Comparison of ENCODE assay signal across 36 mouse cellular contexts in the genomic region with DNA sequence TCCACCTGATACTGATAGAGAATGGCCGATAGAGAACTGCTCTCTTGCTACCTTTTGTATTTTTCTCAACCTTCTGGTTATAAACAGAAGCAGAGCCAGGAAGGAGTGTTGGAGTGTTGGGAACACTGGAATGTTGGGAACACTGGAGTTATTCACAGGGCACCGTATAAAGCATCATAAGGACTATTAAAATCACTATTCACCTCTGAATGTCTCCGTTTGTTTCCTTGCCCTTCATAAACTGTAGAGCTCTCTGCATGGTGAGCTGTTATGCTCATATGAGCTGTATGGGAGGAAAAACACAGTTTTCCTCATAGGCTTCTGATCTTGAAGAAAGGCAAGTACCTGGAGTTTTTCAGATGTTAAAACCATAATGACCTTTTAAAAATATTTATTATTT.
"Had no signal": no experiment of that assay in that cellular context is flagged by ENCODE, and none has a peak within 500 bp of the region (broad histone marks: within the 10 kb centered on the region; RNA-seq: fewer than 3 reads in every experiment).

No protein-coding gene starts in this region.

- DNase-seq: heart, adult 2 months; heart, postnatal 10 days; heart, postnatal 14 days; heart, postnatal 36 days; heart, postnatal 4 days; kidney, adult 11 months; kidney, adult 18-20 months; kidney, adult 2 months; kidney, adult 8-10 months; kidney, adult 9 months; kidney, postnatal 10 days; kidney, postnatal 14 days; kidney, postnatal 25 days; kidney, postnatal 36 days; kidney, postnatal 4 days; layer of hippocampus, adult 9-11 months; layer of hippocampus, postnatal 36 days had no signal

- H3K27ac ChIP-seq: heart, adult 2 months; heart, embryonic 10.5 days; heart, embryonic 13.5 days; heart, embryonic 15.5 days; hindbrain, embryonic 10.5 days; hindbrain, embryonic 12.5 days; hindbrain, embryonic 15.5 days; hindbrain, postnatal 0 days; intestine, embryonic 15.5 days; kidney, embryonic 15.5 days; kidney, postnatal 0 days; layer of hippocampus, adult 2 months had no signal

- H3K9ac ChIP-seq: heart, embryonic 12.5 days; heart, embryonic 13.5 days; heart, embryonic 15.5 days; hindbrain, embryonic 12.5 days; hindbrain, embryonic 13.5 days; hindbrain, embryonic 14.5 days; hindbrain, embryonic 15.5 days; intestine, embryonic 15.5 days; kidney, embryonic 15.5 days had no signal

- H3K36me3 ChIP-seq: heart, embryonic 10.5 days; heart, embryonic 12.5 days; heart, embryonic 13.5 days; heart, embryonic 15.5 days; hindbrain, embryonic 10.5 days; hindbrain, embryonic 12.5 days; hindbrain, embryonic 13.5 days; hindbrain, embryonic 15.5 days; intestine, embryonic 15.5 days; kidney, embryonic 15.5 days had no signal

- H3K4me1 ChIP-seq: heart, embryonic 10.5 days; hindbrain, embryonic 15.5 days; intestine, embryonic 15.5 days; kidney, embryonic 15.5 days had no signal

- H3K27me3 ChIP-seq: heart, embryonic 12.5 days; heart, embryonic 13.5 days; heart, embryonic 15.5 days; hindbrain, embryonic 12.5 days; hindbrain, embryonic 13.5 days; hindbrain, embryonic 15.5 days; intestine, embryonic 15.5 days; kidney, embryonic 15.5 days had no signal

- H3K4me2 ChIP-seq: heart, embryonic 11.5 days; heart, embryonic 12.5 days; heart, embryonic 13.5 days; heart, embryonic 15.5 days; hindbrain, embryonic 12.5 days; hindbrain, embryonic 13.5 days; hindbrain, embryonic 14.5 days; hindbrain, embryonic 15.5 days; intestine, embryonic 15.5 days; kidney, embryonic 15.5 days had no signal

- ATAC-seq: hindbrain, embryonic 16.5 days; hindbrain, postnatal 0 days; inflammation-experienced regulatory T-cells, adult 6 months; intestine, embryonic 15.5 days; intestine, embryonic 16.5 days; intestine, postnatal 0 days had no signal

- H3K9me3 ChIP-seq: heart, embryonic 10.5 days; heart, embryonic 13.5 days; heart, embryonic 15.5 days; hindbrain, embryonic 10.5 days; hindbrain, embryonic 12.5 days; hindbrain, embryonic 15.5 days; intestine, embryonic 15.5 days; kidney, embryonic 15.5 days had no signal

- H3K4me3 ChIP-seq: heart, adult 2 months; heart, embryonic 10.5 days; heart, embryonic 12.5 days; heart, embryonic 13.5 days; heart, embryonic 15.5 days; hindbrain, embryonic 10.5 days; hindbrain, embryonic 12.5 days; hindbrain, embryonic 13.5 days; hindbrain, embryonic 15.5 days; intestine, embryonic 15.5 days; kidney, embryonic 15.5 days; layer of hippocampus, adult 2 months had no signal
